Mouse (Mus musculus) lung, embryonic 14.5 days (tissue): ENCODE results near the gene U2af1l4. TPM values are rescaled to one million over a fixed set of nuclear protein-coding genes. Genes with fewer than 3 reads are reported as not detected.

Experiments
- ATAC-seq: fragments of 200-750 bp; cut with Nextera tagmentation; 2 replicates; pipeline ENCODE4 v1.8.0; 2017; ENCODE audit warnings: mild to moderate bottlenecking, moderate TSS enrichment, moderate library complexity; ENCODE audit not compliant: insufficient read depth
- DNase-seq: peaks from one replicate; pipeline ENCODE4 v3.0.0-alpha.2; 2015
- H3K27ac ChIP-seq: fragments of 300-500 bp; sonication (generic); 2 replicates; pipeline ENCODE4 v1.5.1; 2014; ENCODE audit warnings: low read depth, mild to moderate bottlenecking, moderate library complexity
- H3K27me3 ChIP-seq: fragments of 300-500 bp; sonication (generic); 2 replicates; pipeline ENCODE4 v1.6.1; 2014; ENCODE audit warnings: low read length, control low read depth; ENCODE audit not compliant: insufficient read depth
- H3K36me3 ChIP-seq: fragments of 300-500 bp; sonication (generic); 2 replicates; pipeline ENCODE4 v1.6.1; 2014; ENCODE audit warnings: control low read depth; ENCODE audit not compliant: insufficient read depth
- H3K4me1 ChIP-seq: fragments of 300-500 bp; sonication (generic); 2 replicates; pipeline ENCODE4 v1.6.1; 2014; ENCODE audit warnings: antibody characterized with exemption, control low read depth; ENCODE audit not compliant: insufficient read depth
- H3K4me2 ChIP-seq: fragments of 300-500 bp; sonication (generic); 2 replicates; pipeline ENCODE4 v1.6.1; 2014; ENCODE audit warnings: mild to moderate bottlenecking
- H3K4me3 ChIP-seq: fragments of 300-500 bp; sonication (generic); 2 replicates; pipeline ENCODE4 v1.5.1; 2014; ENCODE audit warnings: low read depth, low read length
- H3K9ac ChIP-seq: fragments of 300-500 bp; sonication (generic); 2 replicates; pipeline ENCODE4 v1.6.1; 2014
- H3K9me3 ChIP-seq: fragments of 300-500 bp; sonication (generic); 2 replicates; pipeline ENCODE4 v1.6.1; 2016; ENCODE audit warnings: low read depth, low read length, control low read depth
- CTCF ChIP-seq: IDR thresholded peaks from 2 replicates; pipeline ENCODE4 v1.5.1; 2016; ENCODE audit warnings: antibody characterized with exemption, low read depth
- WGBS: fragments of 180-500 bp; shearing (Covaris S2); extraction: QIAGEN DNeasy Blood & Tissue Kit; methylation state at CpG from one replicate; pipeline ENCODE4 v1.1.7; 2014; 5-methylcytosine and 5-hydroxymethylcytosine counted together
- polyA plus RNA-seq: library from polyadenylated mRNA; unstranded; fragments of >200 nt; fragmentation: Nextera tagmentation; extraction: Ambion mirVana; gene quantifications from 2 replicates; pipeline ENCODE4 v1.2.1, GENCODE M21; 2014

U2af1l4 gene
- polyA plus RNA-seq, 1 experiment from 2014 or later, result 120 TPM

DNA sequence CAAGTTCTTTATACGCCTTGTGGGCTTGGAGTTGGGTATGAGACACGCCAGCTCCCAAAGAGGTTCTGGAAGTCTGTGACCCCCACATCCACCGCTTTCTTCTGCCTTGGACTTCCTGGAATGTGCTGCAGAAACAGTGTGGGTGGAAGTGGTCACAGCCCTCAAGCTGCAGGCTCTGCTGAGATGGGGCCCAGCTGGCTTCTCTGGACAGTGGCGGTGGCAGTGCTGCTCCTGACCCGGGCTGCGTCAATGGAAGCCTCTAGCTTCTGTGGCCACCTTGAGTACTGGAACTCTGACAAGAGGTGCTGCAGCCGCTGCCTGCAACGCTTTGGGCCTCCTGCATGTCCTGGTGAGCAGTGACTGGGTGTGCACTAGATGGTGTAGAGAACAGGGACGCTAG, 2.9 kb downstream of the U2af1l4 start:
- Histone ChIP-seq H3K4me3 (no peak overlapping the region), H3K27ac (no peak overlapping the region), H3K27me3 (no peaks in the 10 kb centered on the region), H3K9ac (no peak overlapping the region), H3K4me1 (no peaks in the 10 kb centered on the region), H3K9me3 (no peaks in the 10 kb centered on the region), H3K4me2 (no peak overlapping the region), H3K36me3 (peaks cover 60% of the 10 kb centered on the region)
- ATAC-seq (no peak), DNase-seq (no peak)
- 70% methylated on average over 9 of the region's 9 CpGs for WGBS
- no peak for TF ChIP-seq CTCF

DNA sequence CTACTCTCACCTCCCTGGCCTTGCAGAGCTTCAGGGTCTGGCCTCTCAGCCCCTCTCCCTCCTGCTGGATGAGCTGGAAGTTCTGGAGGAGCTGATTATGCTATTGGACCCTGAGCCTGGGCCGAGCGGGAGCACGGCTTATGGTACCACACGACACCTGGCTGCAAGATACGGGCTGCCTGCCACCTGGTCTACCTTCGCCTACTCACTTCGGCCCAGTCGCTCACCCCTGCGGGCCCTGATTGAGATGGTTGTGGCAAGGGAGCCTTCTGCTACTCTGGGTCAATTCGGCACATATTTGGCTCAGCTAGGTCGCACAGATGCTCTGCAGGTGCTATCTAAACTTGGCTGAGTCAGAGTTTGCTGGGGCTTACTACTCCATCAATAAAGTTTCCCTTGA, 4.5 kb downstream of the U2af1l4 start:
- peaks cover 76% of the 10 kb centered on the region for H3K36me3 ChIP-seq
- no peak overlapping the region for H3K4me3 ChIP-seq
- no peak overlapping the region for H3K4me2 ChIP-seq
- no peak overlapping the region for H3K27ac ChIP-seq
- no peak for DNase-seq
- ATAC-seq, result no peak
- H3K4me1 ChIP-seq, result no peaks in the 10 kb centered on the region
- TF ChIP-seq CTCF, result no peak
- WGBS, result 81% methylated on average over 11 of the region's 11 CpGs
- no peaks in the 10 kb centered on the region for H3K9me3 ChIP-seq
- no peaks in the 10 kb centered on the region for H3K27me3 ChIP-seq
- H3K9ac ChIP-seq, result no peak overlapping the region

DNA sequence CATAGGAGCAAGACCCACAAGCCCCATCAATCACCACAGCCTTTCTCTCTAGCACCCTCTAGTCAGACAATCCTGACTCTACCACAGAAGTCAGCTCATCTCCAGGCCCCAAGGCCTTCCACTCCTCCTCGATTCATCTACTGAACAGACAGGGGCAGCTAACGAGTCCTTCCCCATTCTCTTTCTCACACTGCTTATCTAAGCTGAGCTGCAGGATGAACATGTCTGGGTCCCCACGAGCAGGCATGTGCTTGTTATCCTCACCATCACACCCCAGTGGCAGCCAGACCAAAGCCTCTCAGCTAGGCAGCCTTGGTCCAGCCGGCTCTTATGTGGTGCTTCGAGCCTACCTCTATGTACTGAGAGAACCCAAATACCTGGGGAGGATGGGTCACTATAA, 9.3 kb downstream of the U2af1l4 start:
- TF ChIP-seq CTCF, result no peak
- 90% methylated on average over 5 of the region's 5 CpGs for whole genome bisulfite sequencing
- no peak for ATAC-seq
- Histone ChIP-seq H3K4me1 (no peaks in the 10 kb centered on the region), H3K9me3 (no peaks in the 10 kb centered on the region), H3K36me3 (peaks cover 94% of the 10 kb centered on the region), H3K27me3 (no peaks in the 10 kb centered on the region), H3K9ac (no peak overlapping the region), H3K27ac (no peak overlapping the region), H3K4me3 (no peak overlapping the region), H3K4me2 (no peak overlapping the region)
- DNase-seq, result no peak

DNA sequence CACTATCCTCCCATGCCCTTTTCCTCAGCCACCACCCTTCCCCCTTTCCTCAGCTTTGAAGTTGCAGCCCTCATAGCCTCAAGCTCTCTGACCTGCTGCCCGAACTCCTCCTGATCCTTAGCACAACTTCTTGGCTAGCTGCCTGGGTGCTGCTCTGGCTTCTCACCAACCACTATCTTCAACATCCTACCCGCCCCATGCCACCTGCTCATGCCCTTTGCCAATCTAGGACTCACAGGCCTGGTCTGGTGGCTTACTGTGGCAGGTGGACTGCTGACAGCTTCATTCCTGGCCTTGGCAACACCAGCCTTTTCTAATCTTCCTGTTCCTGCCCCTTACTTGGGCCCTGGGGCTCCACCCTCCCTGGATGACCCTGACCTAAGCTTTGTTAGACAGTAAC, 9.9 kb downstream of the U2af1l4 start:
- no peak overlapping the region for H3K9ac ChIP-seq
- DNase-seq, result no peak
- no peak for TF ChIP-seq CTCF
- H3K36me3 ChIP-seq, result peaks cover 97% of the 10 kb centered on the region
- H3K4me1 ChIP-seq, result no peaks in the 10 kb centered on the region
- no peak overlapping the region for H3K27ac ChIP-seq
- no peak overlapping the region for H3K4me3 ChIP-seq
- H3K9me3 ChIP-seq, result no peaks in the 10 kb centered on the region
- no peaks in the 10 kb centered on the region for H3K27me3 ChIP-seq
- 77% methylated on average over 2 of the region's 2 CpGs for WGBS
- no peak overlapping the region for H3K4me2 ChIP-seq
- ATAC-seq, result no peak

DNA sequence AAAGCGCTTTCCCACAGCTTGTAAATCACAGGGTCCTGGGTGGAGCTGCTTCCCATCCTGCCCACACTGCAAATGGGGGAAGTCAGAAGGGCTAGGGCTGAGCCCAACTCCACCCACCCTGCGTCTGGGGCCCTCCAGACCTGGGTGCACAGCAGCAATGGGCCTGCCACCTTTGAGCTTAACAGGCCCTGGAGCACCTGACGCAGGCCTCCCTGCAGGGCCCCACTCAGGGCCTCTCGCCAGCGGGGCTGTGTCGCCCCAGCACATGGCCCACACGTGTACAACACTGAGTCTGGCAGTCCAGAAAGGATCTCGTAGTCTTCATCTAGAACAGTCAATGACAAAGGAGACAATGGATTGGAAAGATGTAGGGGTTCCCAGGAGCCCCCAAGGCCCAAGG, 16.8 kb downstream of the U2af1l4 start:
- ATAC-seq (no peak), DNase-seq (no peak)
- Histone ChIP-seq H3K36me3 (peaks cover 99% of the 10 kb centered on the region), H3K27ac (no peak overlapping the region), H3K9ac (no peak overlapping the region), H3K9me3 (no peaks in the 10 kb centered on the region), H3K27me3 (no peaks in the 10 kb centered on the region), H3K4me3 (no peak overlapping the region), H3K4me1 (no peaks in the 10 kb centered on the region), H3K4me2 (no peak overlapping the region)
- no peak for TF ChIP-seq CTCF
- 89% methylated on average over 8 of the region's 8 CpGs for WGBS

DNA sequence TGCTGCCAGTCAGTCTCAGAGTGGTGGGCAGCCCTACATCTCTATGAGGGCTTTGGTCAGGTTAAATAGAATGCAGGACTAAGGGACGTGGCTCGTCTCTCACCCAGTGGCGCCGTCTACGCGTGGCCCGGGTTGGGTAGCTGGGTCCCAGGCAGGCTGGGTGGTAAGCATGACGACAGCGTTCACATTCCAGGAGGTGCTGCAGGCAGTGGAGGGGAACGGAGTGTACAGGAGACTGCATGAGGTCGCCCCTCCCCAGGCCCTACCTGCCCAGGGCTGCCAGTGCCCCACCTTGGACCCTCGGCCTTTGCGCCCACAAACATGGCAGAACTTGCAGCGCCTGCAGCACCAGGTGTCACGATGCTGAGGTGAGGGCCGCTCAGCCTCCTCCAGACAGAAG, 18.4 kb downstream of the U2af1l4 start:
- 94% methylated on average over 16 of the region's 16 CpGs for WGBS
- ATAC-seq (no peak), DNase-seq (no peak)
- H3K4me3 ChIP-seq, result no peak overlapping the region
- no peak overlapping the region for H3K4me2 ChIP-seq
- H3K4me1 ChIP-seq, result no peaks in the 10 kb centered on the region
- H3K9ac ChIP-seq, result no peak overlapping the region
- H3K27ac ChIP-seq, result no peak overlapping the region
- no peaks in the 10 kb centered on the region for H3K27me3 ChIP-seq
- TF ChIP-seq CTCF, result no peak
- H3K9me3 ChIP-seq, result no peaks in the 10 kb centered on the region
- H3K36me3 ChIP-seq, result peaks cover 99% of the 10 kb centered on the region

DNA sequence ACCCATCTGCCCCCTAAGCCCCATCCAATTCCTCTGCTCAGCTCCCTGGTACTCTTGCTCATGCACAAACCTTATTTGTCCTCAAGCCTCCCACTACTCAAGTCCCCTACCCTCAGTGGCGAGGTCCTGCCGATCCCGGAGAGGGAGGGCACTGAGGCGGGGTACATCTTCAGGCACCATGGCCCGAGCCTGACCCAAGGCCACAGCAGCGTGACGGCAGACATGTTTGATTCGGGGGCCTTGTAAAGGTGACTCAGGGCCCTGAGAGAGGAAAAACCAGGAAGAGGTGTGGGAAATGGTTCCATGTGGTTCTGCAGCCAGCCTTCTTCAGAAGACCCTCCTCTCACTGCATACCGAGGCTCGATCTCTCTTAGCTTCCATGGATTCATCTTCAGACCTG, 21.2 kb downstream of the U2af1l4 start:
- Histone ChIP-seq H3K9ac (no peak overlapping the region), H3K4me1 (no peaks in the 10 kb centered on the region), H3K36me3 (peaks cover 73% of the 10 kb centered on the region), H3K4me3 (no peak overlapping the region), H3K4me2 (no peak overlapping the region), H3K27me3 (no peaks in the 10 kb centered on the region), H3K9me3 (no peaks in the 10 kb centered on the region), H3K27ac (no peak overlapping the region)
- DNase-seq (no peak), ATAC-seq (no peak)
- 87% methylated on average over 10 of the region's 10 CpGs for WGBS
- no peak for TF ChIP-seq CTCF

DNA sequence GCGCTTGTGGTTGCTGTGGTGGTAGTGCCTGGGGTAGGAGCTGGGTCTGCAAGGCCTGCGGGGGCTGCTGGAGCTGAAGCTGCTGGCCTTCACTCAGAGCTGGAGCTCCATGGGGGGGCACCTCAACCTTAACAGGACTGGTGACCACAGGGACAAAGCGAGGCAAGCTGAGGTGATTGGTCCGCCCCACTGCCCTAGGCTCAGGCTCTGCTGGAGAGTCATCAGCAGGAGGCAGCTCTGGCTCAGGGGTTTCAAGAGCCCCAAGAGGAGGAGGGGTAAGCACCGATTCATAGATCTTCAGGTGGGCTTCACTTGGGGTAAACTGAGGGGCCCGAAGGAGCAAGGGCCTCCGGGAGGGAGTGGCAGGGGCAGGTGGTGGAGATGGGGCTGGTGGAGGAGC, 22.1 kb downstream of the U2af1l4 start:
- Histone ChIP-seq H3K4me1 (0 out of 2 replicates have a peak, but pooled peaks cover 3% of the 10 kb centered on the region), H3K4me3 (no peak overlapping the region), H3K36me3 (peaks cover 65% of the 10 kb centered on the region), H3K9ac (no peak overlapping the region), H3K4me2 (no peak overlapping the region), H3K27me3 (no peaks in the 10 kb centered on the region), H3K9me3 (no peaks in the 10 kb centered on the region), H3K27ac (no peak overlapping the region)
- no peak for TF ChIP-seq CTCF
- 89% methylated on average over 7 of the region's 7 CpGs for WGBS
- DNase-seq (no peak), ATAC-seq (no peak)
